Mouse (Mus musculus) MEL (cell line): ENCODE measurements around the gene Cpm. TPM values are rescaled to one million over a fixed set of nuclear protein-coding genes. Genes with fewer than 3 reads are reported as not detected.

Source experiments
- DNase-seq: peaks from one replicate; pipeline ENCODE4 v3.0.0; 2011; ENCODE audit warnings: low read depth, low spot score
- H3K27ac ChIP-seq: 2 replicates; pipeline ENCODE4 v1.5.1; 2012; ENCODE audit warnings: low read depth, mild to moderate bottlenecking, control low read depth, low read length, moderate library complexity; ENCODE audit not compliant: control insufficient read depth
- H3K27me3 ChIP-seq, 2 experiments: fragments of 150-350 bp in 1 of 2; sonication (generic) in 1 of 2; 2 replicates each; pipeline ENCODE4 v1.6.1; 2012; ENCODE audit warnings: low read length in 2 of 2, mild to moderate bottlenecking in 2 of 2, improper control_type of control experiment in 1 of 2, moderate library complexity in 1 of 2; ENCODE audit not compliant: insufficient read depth in 2 of 2, control insufficient read depth in 1 of 2
- H3K36me3 ChIP-seq, 2 experiments: 2 replicates each; pipeline ENCODE4 v1.6.1; 2012 to 2014; ENCODE audit warnings: low read length in 2 of 2, improper control_type of control experiment in 1 of 2, inconsistent platforms in 1 of 2, mild to moderate bottlenecking in 1 of 2; ENCODE audit not compliant: insufficient read depth in 2 of 2, control insufficient read depth in 1 of 2
- H3K4me1 ChIP-seq, 2 experiments: fragments of 150-350 bp in 1 of 2; sonication (generic) in 1 of 2; 2 replicates each; pipeline ENCODE4 v1.6.1; 2012; ENCODE audit warnings: low read length in 2 of 2, improper control_type of control experiment in 1 of 2, mild to moderate bottlenecking in 1 of 2; ENCODE audit not compliant: insufficient read depth in 2 of 2, control insufficient read depth in 1 of 2
- H3K4me3 ChIP-seq, 2 experiments: fragments of 150-350 bp in 1 of 2; sonication (generic) in 1 of 2; 2 replicates each; pipeline ENCODE4 v1.5.1; 2012; ENCODE audit warnings: low read depth in 2 of 2, low read length in 2 of 2, mild to moderate bottlenecking in 2 of 2, moderate library complexity in 2 of 2, control low read depth in 1 of 2, improper control_type of control experiment in 1 of 2; ENCODE audit not compliant: control insufficient read depth in 1 of 2, insufficient read depth in 1 of 2
- H3K79me2 ChIP-seq: 2 replicates; pipeline ENCODE4 v1.6.1; 2012; ENCODE audit warnings: mild to moderate bottlenecking, low read length, moderate library complexity; ENCODE audit not compliant: control insufficient read depth, poor library complexity, insufficient read depth
- H3K9ac ChIP-seq: 2 replicates; pipeline ENCODE4 v1.6.1; 2012; ENCODE audit warnings: low read depth, mild to moderate bottlenecking, control low read depth, low read length, moderate library complexity; ENCODE audit not compliant: control insufficient read depth, poor library complexity, severe bottlenecking
- H3K9me3 ChIP-seq: fragments of 150-350 bp; sonication (generic); replicated peaks from 2 replicates; pipeline ENCODE4 v1.6.1; 2012; ENCODE audit warnings: mild to moderate bottlenecking, low read length, improper control_type of control experiment, moderate library complexity; ENCODE audit not compliant: insufficient read depth
- BHLHE40 ChIP-seq: IDR thresholded peaks from 2 replicates; pipeline ENCODE4 v1.6.1; 2012; ENCODE audit warnings: low read depth, mild to moderate bottlenecking, inconsistent platforms, low read length, improper control_type of control experiment, borderline replicate concordance
- CHD2 ChIP-seq: IDR thresholded peaks from 2 replicates; pipeline ENCODE4 v1.6.1; 2011; ENCODE audit warnings: low read length, improper control_type of control experiment
- CTCF ChIP-seq, 3 experiments: IDR thresholded peaks in 2 of 3; conservative IDR thresholded peaks in 1 of 3; 2 replicates each; pipeline ENCODE4 v1.5.1; 2011 to 2012; ENCODE audit warnings: low read length in 3 of 3, low read depth in 2 of 3, mild to moderate bottlenecking in 2 of 3, improper control_type of control experiment in 1 of 3, inconsistent platforms in 1 of 3, mixed read lengths in 1 of 3, moderate library complexity in 1 of 3; ENCODE audit not compliant: control insufficient read depth in 1 of 3, insufficient read depth in 1 of 3, poor library complexity in 1 of 3, severe bottlenecking in 1 of 3
- EP300 ChIP-seq, 2 experiments: IDR thresholded peaks; 2 replicates each; pipeline ENCODE4 v1.6.1; 2011; ENCODE audit warnings: improper control_type of control experiment in 2 of 2, low read length in 2 of 2, low read depth in 1 of 2, mild to moderate bottlenecking in 1 of 2
- ETS1 ChIP-seq: IDR thresholded peaks from 2 replicates; pipeline ENCODE4 v1.6.1; 2012; ENCODE audit warnings: low read depth, mild to moderate bottlenecking, inconsistent platforms, low read length, improper control_type of control experiment, moderate library complexity
- GABPA ChIP-seq: IDR thresholded peaks from 2 replicates; pipeline ENCODE4 v1.6.1; 2012; ENCODE audit warnings: low read depth, mild to moderate bottlenecking, inconsistent platforms, low read length, improper control_type of control experiment, moderate library complexity
- GATA1 ChIP-seq: IDR thresholded peaks from 2 replicates; pipeline ENCODE4 v1.6.1; 2011; ENCODE audit warnings: low read depth, low read length, improper control_type of control experiment
- KAT2A ChIP-seq: conservative IDR thresholded peaks from 2 replicates; pipeline ENCODE4 v1.6.1; 2012; ENCODE audit warnings: low read depth, low read length, improper control_type of control experiment, inconsistent platforms
- MAX ChIP-seq: IDR thresholded peaks from 2 replicates; pipeline ENCODE4 v1.6.1; 2011; ENCODE audit warnings: low read length, improper control_type of control experiment
- MAZ ChIP-seq: IDR thresholded peaks from 2 replicates; pipeline ENCODE4 v1.6.1; 2012; ENCODE audit warnings: low read depth, mild to moderate bottlenecking, inconsistent platforms, low read length, improper control_type of control experiment
- MEF2A ChIP-seq: IDR thresholded peaks from 2 replicates; pipeline ENCODE4 v1.6.1; 2014; ENCODE audit warnings: low read depth, mild to moderate bottlenecking, inconsistent platforms, low read length, improper control_type of control experiment; ENCODE audit not compliant: poor library complexity, insufficient replicate concordance, severe bottlenecking; ENCODE audit errors: extremely low read depth
- MXI1 ChIP-seq: IDR thresholded peaks from 2 replicates; pipeline ENCODE4 v1.6.1; 2011; ENCODE audit warnings: mild to moderate bottlenecking, low read depth, low read length, improper control_type of control experiment
- MYB ChIP-seq: IDR thresholded peaks from 2 replicates; pipeline ENCODE4 v1.6.1; 2011; ENCODE audit warnings: mild to moderate bottlenecking, low read depth, low read length, improper control_type of control experiment
- MYC ChIP-seq: IDR thresholded peaks from 2 replicates; pipeline ENCODE4 v1.6.1; 2011; ENCODE audit warnings: low read depth, mild to moderate bottlenecking, low read length, improper control_type of control experiment, moderate library complexity
- NELFE ChIP-seq: IDR thresholded peaks from 2 replicates; pipeline ENCODE4 v1.6.1; 2011; ENCODE audit warnings: low read depth, low read length, improper control_type of control experiment
- POLR2AphosphoS5 ChIP-seq: IDR thresholded peaks from 2 replicates; pipeline ENCODE4 v1.6.1; 2012; ENCODE audit warnings: low read depth, borderline replicate concordance, mild to moderate bottlenecking, inconsistent platforms, low read length, moderate library complexity, mixed read lengths
- RCOR1 ChIP-seq: IDR thresholded peaks from 2 replicates; pipeline ENCODE4 v1.6.1; 2012; ENCODE audit warnings: low read depth, mild to moderate bottlenecking, inconsistent platforms, low read length, improper control_type of control experiment
- USF1 ChIP-seq: IDR thresholded peaks from 2 replicates; pipeline ENCODE4 v1.6.1; 2014; ENCODE audit warnings: low read depth, mild to moderate bottlenecking, inconsistent platforms, low read length, improper control_type of control experiment, moderate library complexity
- USF2 ChIP-seq, 2 experiments: IDR thresholded peaks; 2 replicates each; pipeline ENCODE4 v1.6.1; 2011 to 2012; ENCODE audit warnings: improper control_type of control experiment in 2 of 2, low read length in 2 of 2, borderline replicate concordance in 1 of 2, inconsistent platforms in 1 of 2, low read depth in 1 of 2, mild to moderate bottlenecking in 1 of 2; ENCODE audit not compliant: insufficient read depth in 1 of 2
- ZKSCAN1 ChIP-seq: IDR thresholded peaks from 2 replicates; pipeline ENCODE4 v1.6.1; 2012; ENCODE audit warnings: low read depth, mild to moderate bottlenecking, inconsistent platforms, low read length, improper control_type of control experiment, moderate library complexity
- ZMIZ1 ChIP-seq: IDR thresholded peaks from 2 replicates; pipeline ENCODE4 v1.6.1; 2012; ENCODE audit warnings: low read depth, mild to moderate bottlenecking, inconsistent platforms, low read length, improper control_type of control experiment, moderate library complexity
- polyA plus RNA-seq, 2 experiments: library from polyadenylated mRNA; stranded (reverse) in 1 of 2; unstranded in 1 of 2; fragments of >175 nt in 1 of 2; fragments of >200 nt in 1 of 2; gene quantifications; 2 replicates each; pipeline versions ENCODE4 v1.2.1 to v1.2.4; 2012; ENCODE audit warnings: low replicate concordance in 2 of 2, low read depth in 1 of 2; ENCODE audit not compliant: insufficient read length in 2 of 2, insufficient read depth in 1 of 2, missing spikeins in 1 of 2
- total RNA-seq: library from RNA; depleted of rRNA; stranded (reverse); fragments of 300-350 nt; gene quantifications from 2 replicates; pipeline ENCODE4 v1.2.3, GENCODE M21; 2012

Cpm gene
- total and polyA plus RNA-seq, 3 experiments = 0.04 to 0.40 TPM; not detected in 1

DNA sequence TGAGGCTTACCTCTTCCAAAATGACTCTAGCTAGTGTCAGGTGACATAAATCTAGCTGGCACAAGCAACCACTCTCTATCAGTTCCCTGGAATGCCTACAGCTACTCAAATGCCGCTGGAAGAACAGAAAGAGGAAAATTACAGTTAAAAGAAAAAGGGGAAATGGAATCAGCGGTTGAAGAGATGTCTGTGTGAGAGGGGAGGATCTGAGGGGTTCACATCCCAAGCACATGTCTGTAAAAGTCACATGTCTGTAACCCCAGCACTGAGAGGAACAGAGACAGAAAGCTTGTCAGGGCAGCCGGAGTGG is 47.6 kb upstream of the Cpm start:
- Histone ChIP-seq H3K4me1 (no peaks in the 10 kb centered on the region), H3K27me3 (no peaks in the 10 kb centered on the region), H3K9me3 (no peaks in the 10 kb centered on the region), H3K27ac (no peak overlapping the region), H3K4me3 (no peak overlapping the region), H3K79me2 (no peaks in the 10 kb centered on the region), H3K9ac (no peak overlapping the region), H3K36me3 (no peaks in the 10 kb centered on the region)
- no peak for DNase-seq
- TF ChIP-seq GABPA = no peak
- no peak for TF ChIP-seq MEF2A
- TF ChIP-seq GATA1 = no peak
- no peak for TF ChIP-seq CTCF (IDR thresholded peaks at IDR 0.05 in 2 of 3, conservative IDR thresholded peaks at IDR 0.05 in 1 of 3; ENCODE audit: control insufficient read depth in 1 of 3, insufficient read depth in 1 of 3, low read depth in 2 of 3, low read length in 3 of 3, poor library complexity in 1 of 3, severe bottlenecking in 1 of 3)
- TF ChIP-seq BHLHE40 = no peak
- no peak for TF ChIP-seq MYB
- no peak for TF ChIP-seq EP300 (IDR thresholded peaks at IDR 0.05; ENCODE audit: low read depth in 1 of 2, low read length in 2 of 2)
- no peak for TF ChIP-seq NELFE
- TF ChIP-seq ETS1 = no peak
- no peak for TF ChIP-seq CHD2
- TF ChIP-seq USF2 (IDR thresholded peaks at IDR 0.05; ENCODE audit: borderline replicate concordance in 1 of 2, insufficient read depth in 1 of 2, low read depth in 1 of 2, low read length in 2 of 2) = no peak
- no peak for TF ChIP-seq MXI1
- TF ChIP-seq ZMIZ1 = no peak

DNA sequence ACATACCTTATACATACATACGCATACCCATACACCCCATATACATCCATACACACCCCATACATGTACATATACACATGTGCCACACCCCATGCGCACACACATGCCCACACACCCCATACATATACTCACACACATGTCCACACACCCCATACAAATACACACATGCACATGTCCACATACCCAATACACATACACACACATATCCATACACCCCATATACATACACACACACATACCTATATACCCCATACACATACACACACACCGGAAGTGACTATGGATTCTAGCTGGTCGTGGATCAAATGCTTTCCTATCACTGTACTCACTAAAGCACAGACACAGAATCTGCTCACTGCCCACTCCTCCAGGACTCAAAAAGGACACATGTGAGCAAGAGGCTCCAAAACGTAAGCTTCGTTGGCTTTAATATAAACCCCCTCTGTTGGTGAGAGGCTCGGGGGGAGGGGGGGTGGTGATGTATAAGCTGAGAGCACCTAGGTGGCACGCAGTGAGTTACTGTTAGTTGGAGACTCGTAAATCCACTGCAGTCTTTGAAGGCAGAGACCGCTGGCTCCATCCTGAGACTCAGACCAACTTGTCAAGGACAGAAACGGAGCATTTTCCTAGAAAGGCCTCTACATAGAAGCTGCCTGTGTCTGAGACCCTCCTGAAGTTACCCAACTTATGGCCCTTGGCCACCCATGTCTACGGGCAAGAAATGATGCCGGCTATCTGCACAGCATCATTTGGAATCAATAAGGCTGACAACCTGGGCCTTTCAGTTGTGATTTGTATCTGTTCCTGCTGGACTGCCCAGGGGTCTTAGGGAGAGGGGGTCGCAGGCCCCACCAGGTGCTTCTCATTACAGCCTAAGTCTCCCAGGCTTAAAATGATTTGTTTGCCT is 45.9 kb upstream of the Cpm start:
- H3K27me3 ChIP-seq = no peaks in the 10 kb centered on the region

GRCm38 (mm10) chr10:117584102-117584501 is 45.2 kb upstream of the Cpm start:
- Histone ChIP-seq H3K79me2 (no peaks in the 10 kb centered on the region), H3K4me3 (no peak overlapping the region), H3K4me1 (no peaks in the 10 kb centered on the region), H3K9ac (no peak overlapping the region), H3K27ac (no peak overlapping the region), H3K9me3 (no peaks in the 10 kb centered on the region), H3K27me3 (no peaks in the 10 kb centered on the region), H3K36me3 (no peaks in the 10 kb centered on the region)
- TF ChIP-seq MAX (no peak), MYC (no peak), MYB (no peak), KAT2A (no peak), POLR2AphosphoS5 (no peak), ZKSCAN1 (no peak), MAZ (no peak), GATA1 (no peak), GABPA (no peak), CHD2 (no peak), RCOR1 (no peak)
- no peak for DNase-seq

More for the DNA sequence above, 45.9 kb upstream of the Cpm start:
- no peaks in the 10 kb centered on the region for H3K79me2 ChIP-seq
- no peak for DNase-seq
- no peak overlapping the region for H3K9ac ChIP-seq
- H3K27ac ChIP-seq = no peak overlapping the region
- no peaks in the 10 kb centered on the region for H3K36me3 ChIP-seq
- TF ChIP-seq USF1 = no peak
- TF ChIP-seq, all 39 proteins: peak for 0
- Histone ChIP-seq H3K9me3 (no peaks in the 10 kb centered on the region), H3K4me1 (no peaks in the 10 kb centered on the region), H3K4me3 (no peak overlapping the region)
